Mouse (Mus musculus) embryo, embryonic 11 days (tissue): ENCODE measurements at regions not wholly inside any gene's neighbourhood (a gene's known extent, or its start where the extent isn't known, plus 50 kb on each side); places are given as distances from the start of the nearest gene placed in this dataset.

Source experiments
- DNase-seq: peaks from one replicate; pipeline ENCODE4 v3.0.0-alpha.2; 2015

DNA sequence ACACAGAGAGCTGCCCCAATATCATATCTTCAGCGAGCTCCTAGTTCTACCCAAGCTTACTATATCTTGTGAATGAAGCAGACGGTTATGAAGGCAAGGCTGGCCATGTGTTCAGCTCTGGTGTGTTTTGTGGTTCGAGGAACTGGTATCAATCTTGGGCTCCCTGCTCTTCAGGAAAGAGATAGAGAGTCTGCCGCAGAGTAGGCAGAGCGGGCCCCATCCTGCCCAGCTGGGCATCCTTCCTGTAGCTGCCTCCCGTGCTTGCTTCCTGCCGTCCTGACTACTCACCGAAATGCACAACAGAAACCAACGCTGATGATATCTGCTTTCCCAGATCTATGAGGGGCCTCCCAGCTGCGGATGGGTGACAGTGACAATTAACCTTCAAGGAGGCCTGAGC is 60.3 kb downstream of the Snrpe start:
- DNase-seq, result no peak

DNA sequence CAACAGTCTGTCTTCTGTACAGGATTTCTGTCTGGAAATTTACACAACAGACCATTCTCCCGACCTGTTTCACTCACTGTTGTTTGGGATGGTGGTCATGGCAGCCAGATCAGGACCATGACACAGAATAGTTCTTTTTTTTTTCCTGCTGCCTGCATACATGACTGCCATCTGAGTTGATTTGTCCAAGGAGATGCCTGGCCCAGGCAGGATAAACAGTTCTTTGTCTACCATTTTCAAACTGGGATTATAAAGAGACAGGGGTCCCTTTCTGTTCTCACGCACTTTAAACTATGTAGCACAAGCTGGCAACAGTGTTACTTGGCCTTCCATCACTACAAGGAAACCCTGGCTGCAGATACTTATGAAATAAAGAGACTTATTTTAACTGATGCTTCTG is 61.1 kb downstream of the Snrpe start:
- no peak for DNase-seq

DNA sequence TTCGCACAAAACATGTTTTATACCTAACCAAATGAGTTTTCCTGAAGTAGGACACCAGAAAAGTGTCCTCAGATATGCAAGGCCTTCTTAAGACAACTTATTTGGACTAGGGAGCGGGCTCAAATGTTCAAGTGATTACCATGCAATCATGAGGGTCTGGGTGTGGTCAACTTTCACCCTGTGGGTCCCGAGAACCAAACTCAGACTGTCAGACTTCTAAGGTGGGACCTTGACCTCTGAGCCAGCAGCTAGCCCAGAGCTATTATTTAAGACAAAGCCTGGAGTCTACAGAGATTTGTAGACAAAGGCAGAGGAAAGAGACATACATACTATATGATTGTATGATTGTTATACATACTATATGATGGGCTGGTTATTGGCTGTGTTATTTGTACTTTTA is 62.5 kb downstream of the Snrpe start:
- DNase-seq, result no peak

DNA sequence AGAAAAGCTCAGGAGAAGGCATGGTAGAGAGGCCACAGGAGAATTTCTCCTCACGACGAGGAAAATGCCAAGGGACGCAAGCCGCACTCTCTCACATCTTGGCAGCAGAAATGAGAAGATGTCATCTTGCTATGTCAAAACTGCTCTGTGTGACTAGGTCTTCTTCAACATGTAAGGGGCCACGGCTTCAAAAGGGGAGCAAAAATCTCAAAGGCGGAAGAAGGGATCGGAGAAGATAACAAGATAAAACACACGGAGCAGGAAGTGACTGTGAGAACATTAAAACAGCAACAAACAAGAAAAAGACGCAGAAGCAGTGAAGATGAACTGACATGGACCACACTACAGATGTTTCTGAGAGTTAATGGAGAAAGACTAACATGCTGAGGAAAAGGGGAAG is 65.1 kb downstream of the Snrpe start:
- no peak for DNase-seq

DNA sequence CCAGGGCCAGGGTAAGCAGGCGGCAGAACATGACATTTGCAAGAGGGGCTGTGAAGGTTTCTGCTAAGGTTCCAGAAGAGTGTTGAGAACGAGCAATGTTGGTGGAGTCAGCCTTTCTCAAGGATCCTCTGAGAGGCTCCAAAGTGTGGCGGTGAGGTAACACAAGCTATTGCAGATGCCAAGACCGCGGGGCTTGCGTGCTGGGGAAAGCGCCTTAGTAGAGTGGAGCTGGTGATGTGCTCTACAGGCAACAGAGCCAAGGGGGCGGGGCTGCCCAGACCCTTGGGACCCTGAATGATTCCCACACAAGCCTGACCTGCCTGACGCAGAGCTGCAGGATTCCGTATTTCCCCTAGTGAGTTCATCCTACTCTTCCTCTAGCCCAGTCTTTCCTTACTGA is 66.3 kb downstream of the Snrpe start:
- DNase-seq, result no peak

DNA sequence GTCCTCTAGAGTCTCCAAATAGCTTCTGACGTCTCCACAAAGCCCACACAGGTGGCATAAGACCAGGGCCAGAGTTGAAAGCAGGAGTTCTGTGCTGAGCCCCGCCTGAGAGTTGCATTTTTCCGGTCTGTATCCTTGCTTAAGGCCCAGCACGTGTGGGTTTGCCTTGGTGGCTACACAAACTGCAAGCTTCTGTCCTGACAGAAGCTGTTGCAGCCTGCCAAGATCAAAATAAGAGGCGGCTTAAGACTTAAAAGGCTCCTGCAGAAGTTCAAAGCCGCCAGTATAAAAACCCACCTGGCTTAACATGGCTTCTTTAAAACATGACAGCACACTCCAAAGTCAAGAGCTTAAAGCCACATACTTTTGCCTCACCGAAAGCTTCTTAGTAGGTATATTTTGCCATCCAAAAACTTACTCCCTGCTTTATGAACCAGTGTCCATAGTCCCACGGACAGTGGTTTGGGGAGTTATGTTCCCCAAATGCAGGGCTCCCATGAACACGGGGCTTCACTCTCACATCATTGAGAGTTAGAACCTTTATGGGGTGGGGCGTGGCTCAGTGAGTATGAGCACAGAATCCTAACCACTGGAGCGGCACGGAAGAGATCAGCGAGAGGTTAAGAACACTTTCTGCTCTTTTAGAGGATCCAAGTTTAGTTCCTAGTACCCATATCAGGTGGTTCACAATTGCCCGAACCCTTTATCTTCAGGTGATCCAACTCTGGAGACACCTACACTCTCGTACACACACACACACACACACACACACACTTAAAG is 67.9 kb downstream of the Snrpe start:
- DNase-seq, result no peak

DNA sequence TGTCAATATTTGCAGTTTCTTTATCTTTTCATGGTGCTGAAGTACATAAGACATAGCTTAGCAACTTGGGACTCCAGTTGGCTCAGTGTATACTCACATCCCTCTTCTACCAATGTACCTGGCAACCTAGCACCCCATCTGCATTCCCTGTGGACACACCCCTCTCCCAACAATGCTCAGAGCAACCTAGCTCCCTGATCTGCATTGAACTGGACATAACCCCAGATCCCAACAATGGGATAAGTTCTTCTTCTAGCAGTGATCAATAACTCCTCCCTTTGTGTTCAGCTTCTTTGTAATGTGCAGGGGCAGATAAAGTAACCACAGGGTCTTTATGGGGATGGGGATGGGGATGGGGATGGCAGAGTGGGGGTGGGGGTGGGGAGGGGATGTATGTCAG is 79.4 kb downstream of the Snrpe start:
- no peak for DNase-seq

DNA sequence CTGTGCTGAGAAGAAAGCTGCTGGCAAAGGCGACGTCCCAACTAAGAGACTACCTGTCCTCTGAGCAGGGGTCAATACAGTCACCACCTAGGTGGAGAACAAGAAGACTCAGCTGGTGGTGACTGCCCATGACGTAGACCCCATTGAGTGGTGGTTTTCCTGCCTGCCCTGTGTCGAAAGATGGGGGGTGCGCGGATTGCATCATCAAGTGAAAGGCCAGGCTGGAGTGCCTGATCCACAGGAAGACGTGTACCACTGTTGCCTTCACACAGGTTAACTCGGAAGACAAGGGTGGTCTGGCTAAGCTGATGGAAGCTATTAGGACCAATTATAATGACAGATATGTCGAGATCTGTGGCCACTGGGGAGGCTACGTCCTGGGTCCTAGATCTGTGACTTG is 80.3 kb downstream of the Snrpe start:
- DNase-seq, result no peak

DNA sequence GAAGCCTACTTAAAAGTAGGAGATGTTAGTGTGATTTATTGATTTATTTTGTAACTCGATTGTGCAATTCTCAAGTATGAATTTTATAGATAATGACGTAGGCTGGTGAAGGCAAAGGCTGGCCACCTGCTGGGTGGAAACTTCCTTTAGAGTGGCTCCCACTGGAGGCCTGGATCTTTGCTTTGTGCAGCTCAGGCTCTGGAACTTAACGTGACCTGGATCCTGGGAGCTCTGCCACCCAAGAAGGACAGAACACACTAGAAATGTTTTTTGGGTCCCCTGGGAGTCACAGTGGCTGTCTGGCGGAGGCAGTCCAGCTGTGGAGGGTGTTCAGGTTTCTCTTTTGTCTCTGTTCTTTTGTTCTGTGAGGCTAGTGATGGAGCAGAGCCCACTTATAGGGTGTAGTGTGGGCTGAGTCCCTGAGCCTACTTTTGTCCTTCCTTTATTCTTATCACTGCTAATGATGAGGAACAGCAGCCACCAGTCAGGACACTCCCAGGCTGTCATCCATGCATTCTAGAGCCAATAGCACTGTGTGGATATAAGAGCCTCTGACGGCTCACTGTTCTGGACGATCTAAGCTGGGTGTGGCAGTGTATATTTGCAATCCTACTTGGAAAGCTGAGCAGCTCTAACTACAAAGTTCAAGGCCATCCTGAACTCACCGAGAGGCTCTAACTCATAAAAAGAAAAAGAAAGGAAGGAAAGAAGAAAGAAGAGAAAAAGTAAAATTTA is 82.3 kb downstream of the Snrpe start:
- no peak for DNase-seq

DNA sequence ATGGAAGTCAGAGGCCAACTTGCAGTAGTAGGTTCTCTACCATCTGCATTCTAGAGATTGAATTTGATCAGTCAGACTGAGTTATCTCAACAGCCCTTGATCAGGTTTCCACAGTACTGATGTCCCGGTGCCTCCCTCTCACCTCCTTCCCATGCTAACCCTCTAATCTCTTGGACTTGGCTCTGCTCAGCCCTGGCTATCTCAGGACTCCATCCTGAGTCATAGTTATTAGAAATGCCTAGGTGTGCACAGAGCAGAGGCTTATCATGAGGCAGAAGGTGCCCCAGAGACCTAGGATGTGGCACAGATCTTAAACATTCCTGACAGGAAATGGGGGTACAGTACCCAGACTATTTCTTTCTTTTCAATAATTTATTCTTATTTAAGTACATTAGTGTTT is 87.3 kb downstream of the Snrpe start:
- DNase-seq, result no peak

DNA sequence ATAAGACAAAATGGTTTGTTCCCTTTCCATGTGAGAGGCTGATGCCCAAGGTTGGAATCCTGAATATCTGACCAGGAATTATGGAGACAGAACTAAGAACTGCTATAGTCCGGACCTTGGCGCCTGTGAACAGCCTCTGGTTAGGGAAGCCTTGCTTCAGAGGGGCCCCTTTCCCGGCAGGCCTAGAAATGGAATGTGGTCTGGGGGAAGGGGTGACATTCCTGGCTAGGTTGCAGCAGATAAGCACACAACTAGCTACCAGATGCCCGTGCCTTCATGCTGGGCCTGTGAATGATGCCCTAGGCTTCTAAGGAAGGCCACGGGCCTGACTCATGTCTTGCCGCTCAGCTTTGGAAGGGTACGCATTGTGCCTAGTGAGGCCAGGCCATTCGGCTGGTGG is 89.4 kb downstream of the Snrpe start:
- DNase-seq, result peak; percentile 23

DNA sequence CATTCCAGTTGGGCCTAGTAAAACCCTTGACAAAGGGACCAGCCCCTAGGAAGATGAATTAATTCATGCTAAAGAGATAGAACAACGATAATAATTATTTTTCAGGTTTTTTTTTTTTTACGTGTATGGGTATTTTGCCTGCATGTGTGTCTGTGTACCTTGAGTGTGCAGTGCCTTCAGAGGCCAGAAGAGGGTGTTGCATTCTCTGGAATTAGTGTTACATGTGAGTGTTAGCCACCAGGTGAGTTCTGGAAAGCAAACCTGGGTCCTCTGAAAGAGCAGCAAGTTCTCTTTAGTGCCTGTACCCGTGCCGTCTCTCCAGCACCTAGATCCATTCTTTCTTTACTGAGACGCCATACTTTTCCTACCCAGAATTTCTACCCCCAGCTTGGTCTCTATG is 92.8 kb upstream of the Sox13 start:
- DNase-seq, result no peak

DNA sequence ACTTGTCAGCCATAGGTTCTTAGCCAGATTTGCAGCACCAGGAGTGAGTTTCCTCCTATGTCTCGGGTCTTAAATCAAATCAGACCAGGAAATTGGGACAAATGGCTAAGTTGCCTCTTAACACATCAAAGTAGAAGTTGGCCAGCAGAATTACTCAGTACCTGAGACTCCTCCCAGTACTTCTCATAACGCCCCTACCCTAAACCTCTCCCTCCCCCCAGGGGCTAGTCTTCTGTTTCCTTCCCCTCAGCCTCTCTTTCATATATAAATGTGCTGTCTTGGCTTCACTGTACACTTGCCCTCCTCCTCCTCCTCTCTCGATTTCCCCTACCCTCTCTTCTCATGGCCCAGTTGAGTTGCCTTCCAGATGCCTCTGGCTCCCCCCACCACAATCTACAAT is 79.9 kb upstream of the Sox13 start:
- no peak for DNase-seq

DNA sequence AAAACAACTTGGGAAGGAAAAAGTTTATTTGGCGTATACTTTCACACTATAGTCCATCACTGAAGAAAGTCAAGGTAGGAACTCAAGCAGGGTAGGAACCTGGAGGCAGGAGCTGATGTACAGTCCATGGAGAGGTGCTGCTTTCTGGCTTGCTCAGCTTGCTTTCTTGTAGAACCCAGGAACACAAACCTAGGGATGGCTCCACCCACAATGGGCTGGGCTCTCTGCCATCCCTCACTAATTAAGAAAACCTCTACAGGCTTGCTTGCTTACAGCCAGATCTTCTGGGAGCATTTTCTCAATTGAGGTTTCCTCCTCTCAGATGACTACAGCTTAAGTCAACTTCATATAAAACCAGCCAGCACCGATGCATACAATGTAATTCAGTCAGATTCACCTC is 79.2 kb upstream of the Sox13 start:
- DNase-seq, result no peak

DNA sequence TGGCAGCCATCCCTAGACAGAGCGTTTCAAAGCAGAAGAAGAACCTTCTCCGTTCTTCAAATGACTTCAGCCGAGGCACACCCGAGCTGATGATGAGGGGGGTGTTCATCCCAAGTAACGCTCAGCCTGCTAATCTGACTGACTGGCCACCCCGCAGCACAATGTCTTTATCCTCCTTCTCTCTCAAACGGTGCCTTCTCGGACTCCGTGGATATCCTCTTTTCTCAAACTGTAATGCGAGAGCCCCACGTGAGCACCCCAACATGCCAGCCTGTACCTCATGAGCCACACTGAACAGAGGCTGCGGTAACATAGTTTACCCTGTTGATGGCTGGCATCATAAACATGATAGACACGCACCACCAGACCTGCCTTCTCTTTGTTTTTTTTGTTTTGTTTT is 76.8 kb upstream of the Sox13 start:
- DNase-seq, result no peak

DNA sequence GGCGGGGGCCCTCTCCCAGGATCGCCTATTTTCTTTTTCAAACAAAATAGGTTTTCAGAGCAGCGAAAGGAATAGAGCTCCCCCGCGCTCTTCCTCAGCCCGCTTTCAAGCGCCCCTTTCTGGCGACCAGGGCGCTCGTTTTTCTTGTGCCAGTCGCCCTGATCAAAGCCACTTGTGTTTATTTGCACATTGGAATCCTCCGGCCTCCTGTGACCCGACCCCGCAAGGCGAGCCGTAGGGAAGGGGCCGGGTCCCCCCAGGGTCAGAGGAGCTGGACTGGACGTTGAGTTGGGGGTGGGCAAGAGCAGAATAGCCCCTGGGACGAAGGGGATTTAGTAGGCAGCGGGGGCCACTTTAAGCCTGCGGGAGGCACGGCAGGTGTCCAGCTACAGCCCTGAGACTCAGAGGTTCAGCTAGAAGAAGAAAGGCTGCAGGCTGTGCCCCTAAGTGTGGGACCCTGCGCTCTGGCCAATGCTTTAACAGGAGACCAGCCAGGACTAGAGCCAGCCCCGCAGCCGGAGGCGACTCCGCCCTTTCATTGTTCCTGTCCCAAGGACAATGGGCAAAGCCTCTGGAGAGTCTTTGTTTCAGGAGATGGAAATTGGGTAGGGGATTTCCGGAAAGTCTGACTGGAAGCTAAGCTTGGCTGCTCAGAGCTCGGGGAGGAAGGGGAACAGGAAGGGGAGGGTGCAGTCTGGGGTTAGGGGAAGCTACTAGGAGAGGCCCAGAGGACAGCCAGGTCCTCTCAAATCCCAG is 69.0 kb upstream of the Sox13 start:
- DNase-seq, result peak; percentile 90

DNA sequence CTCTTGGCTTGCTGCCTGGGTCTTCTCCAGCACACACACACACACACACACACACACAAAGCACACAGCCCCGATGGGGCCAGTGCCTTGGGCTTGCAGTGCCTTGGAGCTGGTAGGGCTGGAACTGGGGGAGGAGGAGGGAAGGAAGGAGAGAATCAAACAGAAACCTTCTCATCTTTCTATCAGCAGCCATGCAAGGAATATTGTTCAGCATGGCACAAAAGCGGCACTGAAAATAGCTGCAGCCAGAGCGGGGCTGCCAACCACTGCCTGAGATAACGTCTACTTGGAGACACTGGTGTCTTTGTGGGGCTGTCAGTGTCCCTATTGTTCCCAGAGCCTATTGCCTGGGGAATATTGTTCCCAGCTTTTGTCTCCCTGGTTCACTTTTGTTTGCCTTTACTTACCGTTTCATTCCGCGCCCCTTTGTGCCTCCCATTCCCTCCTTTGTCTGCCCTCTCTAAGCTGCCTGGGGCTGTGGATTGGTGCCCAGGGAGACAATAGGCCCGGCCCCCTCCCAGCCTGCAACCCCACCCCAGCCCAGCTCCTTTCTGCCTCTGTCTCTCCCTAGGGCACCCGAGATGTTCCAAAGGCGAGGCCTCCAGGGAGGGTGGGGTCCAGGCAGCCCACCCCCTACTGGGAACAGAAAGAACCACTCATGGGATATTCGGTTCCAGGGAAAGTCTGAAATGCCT is 68.3 kb upstream of the Sox13 start:
- DNase-seq, result peak; percentile 82

DNA sequence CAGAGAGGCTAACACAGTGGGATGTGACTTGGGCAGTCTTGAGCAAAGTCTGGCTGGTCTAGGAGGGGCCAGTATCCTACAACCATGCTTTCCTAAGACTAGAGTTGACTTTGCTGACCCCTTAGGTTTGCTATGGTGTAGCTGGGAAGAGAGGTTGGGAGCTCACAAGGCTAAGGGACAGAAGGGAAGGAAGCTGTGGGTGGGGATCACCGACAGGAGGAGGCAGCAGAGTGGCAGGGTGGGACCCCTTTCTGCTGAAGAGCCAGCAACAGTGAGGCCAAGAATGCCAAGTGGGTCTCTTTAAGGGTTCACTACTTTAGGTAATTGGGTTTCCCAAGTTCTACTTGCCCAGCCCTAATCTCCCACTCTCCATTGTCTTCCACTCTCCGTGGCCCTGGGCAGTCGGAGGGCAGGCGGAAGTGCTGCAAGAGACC is 67.7 kb upstream of the Sox13 start:
- DNase-seq, result no peak

DNA sequence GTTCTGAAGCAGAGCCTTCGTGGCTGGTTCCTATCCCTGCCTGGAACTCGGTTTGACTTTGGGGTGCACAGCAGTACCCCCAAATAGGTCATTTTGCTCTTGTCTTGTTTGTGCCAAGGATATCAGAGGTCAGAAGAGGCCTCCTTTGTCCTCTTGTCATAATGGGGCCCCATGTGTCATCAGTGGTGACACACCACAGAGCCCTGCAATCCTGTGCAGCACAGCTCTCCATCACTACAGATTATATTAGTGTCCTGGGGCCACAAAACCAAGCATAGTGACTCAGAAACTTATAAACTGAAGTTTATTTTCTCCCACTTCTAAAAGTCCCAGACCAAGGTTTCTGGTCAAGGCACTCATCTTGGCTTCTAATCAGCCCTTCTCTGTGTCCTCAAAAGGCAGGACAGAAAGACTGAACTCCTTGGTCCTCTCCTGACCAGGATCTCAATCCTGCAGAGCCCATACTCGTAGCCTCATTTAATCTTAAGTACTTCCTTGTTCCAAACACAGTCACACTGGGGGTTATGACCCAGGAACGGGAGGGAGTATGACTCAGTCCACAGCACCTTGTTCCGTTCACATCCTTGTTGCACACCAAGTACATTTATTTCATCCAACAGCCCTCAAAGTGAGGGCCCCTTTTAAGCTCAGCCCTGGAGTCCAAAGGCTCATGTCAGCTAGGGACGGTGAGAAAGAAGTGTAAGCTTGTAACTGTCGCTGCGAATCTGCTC is 63.2 kb upstream of the Sox13 start:
- DNase-seq, result no peak

DNA sequence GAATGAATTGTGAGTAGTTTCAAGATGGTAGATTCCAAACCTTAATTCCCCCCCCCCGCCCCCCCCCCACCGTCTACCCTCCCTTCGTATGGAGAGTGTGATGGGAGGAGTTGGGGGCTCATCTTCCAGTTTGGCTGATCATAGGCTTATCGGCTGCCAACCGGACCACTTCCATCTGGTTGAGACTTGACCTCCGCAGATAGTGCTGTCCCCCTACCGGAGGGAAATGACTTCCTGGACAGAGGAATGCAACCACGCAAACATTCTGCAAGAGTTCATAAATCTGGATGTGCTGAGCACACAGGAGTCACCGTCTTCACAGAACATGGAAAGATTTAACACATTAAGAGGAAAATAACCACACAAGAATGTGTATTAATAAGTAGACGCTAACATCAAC is 62.2 kb upstream of the Sox13 start:
- no peak for DNase-seq

DNA sequence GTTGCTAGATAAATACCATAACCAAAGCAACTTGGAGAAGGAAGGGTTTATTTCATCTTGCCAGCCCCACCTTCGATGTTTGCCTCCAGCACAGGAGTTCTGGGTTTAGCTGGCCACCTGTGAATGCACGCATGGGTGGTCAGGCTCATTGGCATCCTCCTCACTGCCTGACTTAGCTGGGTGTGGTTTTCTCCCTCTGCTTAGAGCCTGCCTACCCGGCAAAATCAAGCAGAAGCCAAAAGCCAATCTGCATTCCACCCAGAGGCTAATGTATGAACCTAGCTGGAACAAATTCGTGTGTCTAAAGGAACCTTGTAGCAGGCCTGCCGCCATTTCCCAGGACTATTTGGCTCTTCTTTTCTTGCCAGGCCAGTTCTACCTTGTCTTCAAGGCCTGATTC is 58.7 kb upstream of the Sox13 start:
- DNase-seq, result no peak

DNA sequence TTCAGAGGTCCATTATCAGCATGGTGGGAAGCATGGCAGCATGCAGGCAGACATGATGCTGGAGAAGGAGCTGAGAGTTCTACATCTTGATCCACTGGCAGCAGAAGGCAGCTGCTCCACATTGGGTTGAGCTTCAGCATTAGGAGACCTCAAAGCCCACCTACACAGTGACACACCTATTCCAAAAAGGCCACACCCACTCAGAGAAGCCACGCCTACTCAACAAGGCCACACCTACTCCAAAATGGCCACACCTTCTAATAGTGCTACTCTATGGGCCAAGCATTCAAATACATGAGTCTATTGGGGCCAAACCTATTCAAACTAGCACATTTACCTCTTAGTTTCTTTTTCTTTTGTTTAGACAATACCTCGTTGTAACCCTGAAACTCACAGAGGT is 50.4 kb upstream of the Sox13 start:
- no peak for DNase-seq
